Mouse (Mus musculus) testis, adult 2 months (tissue): ENCODE results near the gene Grm8.

Experiments used
- CTCF ChIP-seq: fragments of 200-500 bp; IDR thresholded peaks from 2 replicates; pipeline ENCODE4 v1.5.1; 2012; ENCODE audit warnings: low read depth, mild to moderate bottlenecking, inconsistent platforms, low read length, moderate library complexity; ENCODE audit not compliant: control insufficient read depth, insufficient read depth, insufficient replicate concordance
- POLR2A ChIP-seq: fragments of 200-500 bp; IDR thresholded peaks from 2 replicates; pipeline ENCODE4 v1.6.1; 2012; ENCODE audit warnings: low read depth, mild to moderate bottlenecking, inconsistent platforms, low read length, moderate library complexity; ENCODE audit not compliant: control insufficient read depth

- TF ChIP-seq POLR2A = no peak
- no peak for TF ChIP-seq CTCF
Observed at GRCm38 (mm10) chr6:28017653-28018052, 117.3 kb downstream of the Grm8 start.
